Mouse (Mus musculus) neural tube, embryonic 14.5 days (tissue): ENCODE measurements around the gene Shisal1. TPM values are rescaled to one million over a fixed set of nuclear protein-coding genes. Genes with fewer than 3 reads are reported as not detected.

Source experiments
- ATAC-seq: fragments of 200-750 bp; cut with Nextera tagmentation; 2 replicates; pipeline ENCODE4 v1.8.0; 2017; ENCODE audit warnings: low read depth, mild to moderate bottlenecking, moderate TSS enrichment, moderate library complexity
- H3K27ac ChIP-seq: fragments of 300-500 bp; sonication (generic); 2 replicates; pipeline ENCODE4 v1.5.1; 2014; ENCODE audit warnings: low read depth, mild to moderate bottlenecking, control low read depth, low read length, moderate library complexity, mixed read lengths
- H3K27me3 ChIP-seq: fragments of 300-500 bp; sonication (generic); 2 replicates; pipeline ENCODE4 v1.6.1; 2014; ENCODE audit warnings: low read length; ENCODE audit not compliant: control insufficient read depth, insufficient read depth
- H3K36me3 ChIP-seq: fragments of 300-500 bp; sonication (generic); 2 replicates; pipeline ENCODE4 v1.6.1; 2014; ENCODE audit warnings: low read length, mixed read lengths; ENCODE audit not compliant: control insufficient read depth, insufficient read depth
- H3K4me1 ChIP-seq: fragments of 300-500 bp; sonication (generic); 2 replicates; pipeline ENCODE4 v1.6.1; 2014; ENCODE audit warnings: low read length; ENCODE audit not compliant: control insufficient read depth, insufficient read depth
- H3K4me2 ChIP-seq: fragments of 300-500 bp; sonication (generic); 2 replicates; pipeline ENCODE4 v1.6.1; 2014; ENCODE audit warnings: mild to moderate bottlenecking, low read depth, low read length, control low read depth
- H3K4me3 ChIP-seq: fragments of 300-500 bp; sonication (generic); 2 replicates; pipeline ENCODE4 v1.5.1; 2014; ENCODE audit warnings: low read depth, low read length, control low read depth, mixed read lengths
- H3K9ac ChIP-seq: fragments of 300-500 bp; sonication (generic); replicated peaks from 2 replicates; pipeline ENCODE4 v1.6.1; 2014; ENCODE audit warnings: low read depth, mild to moderate bottlenecking, control low read depth, low read length, mixed read lengths
- H3K9me3 ChIP-seq: fragments of 300-500 bp; sonication (generic); 2 replicates; pipeline ENCODE4 v1.6.1; 2016; ENCODE audit warnings: low read length; ENCODE audit not compliant: control insufficient read depth
- WGBS: fragments of 180-500 bp; shearing (Covaris S2); extraction: QIAGEN DNeasy Blood & Tissue Kit; methylation state at CpG from one replicate; pipeline ENCODE4 v1.1.7; 2014; 5-methylcytosine and 5-hydroxymethylcytosine counted together
- polyA plus RNA-seq: library from polyadenylated mRNA; unstranded; fragments of >200 nt; fragmentation: Nextera tagmentation; extraction: Ambion mirVana; gene quantifications from 2 replicates; pipeline ENCODE4 v1.2.1, GENCODE M21; 2014

Gene Shisal1
- polyA plus RNA-seq, 1 experiment from 2014 or later = 5.5 TPM

DNA sequence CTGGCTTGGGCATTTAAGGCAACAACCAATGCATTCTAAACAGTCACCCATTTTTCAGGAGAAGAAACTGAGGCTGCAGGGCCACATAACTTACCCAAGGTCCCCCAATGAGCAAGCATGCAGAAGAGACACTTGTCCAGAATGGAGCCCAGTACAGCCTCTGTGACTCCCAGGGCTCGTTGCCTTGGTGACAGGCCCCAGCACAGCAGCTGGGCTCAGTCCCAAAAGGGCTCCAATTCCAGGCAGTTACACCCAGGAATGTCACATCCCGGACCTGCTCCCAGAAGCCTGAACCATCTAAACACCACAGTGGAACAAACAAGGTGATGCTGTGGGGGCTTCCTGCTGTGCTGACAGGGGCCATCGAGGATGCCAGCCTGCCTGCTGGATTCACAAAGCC is 6.1 kb downstream of the Shisal1 start:
- no peaks in the 10 kb centered on the region for H3K9me3 ChIP-seq
- no peaks in the 10 kb centered on the region; the same call in 1 of the 2 replicates for H3K27me3 ChIP-seq
- H3K36me3 ChIP-seq = no peaks in the 10 kb centered on the region
- ATAC-seq = no peak
- H3K4me1 ChIP-seq = peaks cover 9% of the 10 kb centered on the region; the same call in 1 of the 2 replicates
- H3K27ac ChIP-seq = no peak overlapping the region
- no peak overlapping the region for H3K4me3 ChIP-seq
- H3K9ac ChIP-seq = no peak overlapping the region
- no peak overlapping the region for H3K4me2 ChIP-seq
- WGBS = 34% methylated on average over 3 of the region's 3 CpGs

DNA sequence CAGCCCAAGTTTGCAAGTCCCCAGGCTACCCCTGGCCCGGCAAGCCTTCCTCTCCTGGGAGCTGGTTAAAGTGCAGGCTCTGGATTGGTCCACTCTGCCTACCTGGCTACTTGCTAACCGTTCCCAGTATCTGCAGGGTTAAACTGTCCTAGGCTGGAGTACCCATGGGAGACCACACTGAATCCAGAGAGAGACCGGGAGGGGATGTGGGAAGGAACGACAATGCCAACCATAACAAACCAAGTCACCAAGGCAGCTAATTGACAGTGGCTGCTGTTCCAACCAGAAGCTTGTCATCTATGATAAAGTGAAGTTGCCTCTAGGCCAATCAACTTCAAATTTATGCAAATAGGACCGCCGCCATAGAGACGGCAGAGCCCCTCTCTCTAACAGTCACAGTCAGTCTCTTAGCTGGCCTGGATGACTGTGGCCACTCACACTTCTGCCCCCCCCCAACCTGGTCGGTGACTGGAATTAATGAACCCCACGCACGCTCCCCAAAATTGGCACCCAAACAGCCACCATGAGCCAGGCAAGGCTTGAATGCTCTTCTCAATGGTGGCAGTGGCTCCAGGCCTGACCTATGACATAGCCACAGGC is 13.2 kb downstream of the Shisal1 start:
- Histone ChIP-seq H3K9me3 (no peaks in the 10 kb centered on the region), H3K9ac (no peak overlapping the region), H3K4me3 (no peak overlapping the region), H3K27ac (no peak overlapping the region), H3K36me3 (no peaks in the 10 kb centered on the region), H3K4me1 (no peaks in the 10 kb centered on the region), H3K4me2 (no peak overlapping the region), H3K27me3 (no peaks in the 10 kb centered on the region)
- ATAC-seq = no peak
- 55% methylated on average over 10 of the region's 10 CpGs for WGBS

DNA sequence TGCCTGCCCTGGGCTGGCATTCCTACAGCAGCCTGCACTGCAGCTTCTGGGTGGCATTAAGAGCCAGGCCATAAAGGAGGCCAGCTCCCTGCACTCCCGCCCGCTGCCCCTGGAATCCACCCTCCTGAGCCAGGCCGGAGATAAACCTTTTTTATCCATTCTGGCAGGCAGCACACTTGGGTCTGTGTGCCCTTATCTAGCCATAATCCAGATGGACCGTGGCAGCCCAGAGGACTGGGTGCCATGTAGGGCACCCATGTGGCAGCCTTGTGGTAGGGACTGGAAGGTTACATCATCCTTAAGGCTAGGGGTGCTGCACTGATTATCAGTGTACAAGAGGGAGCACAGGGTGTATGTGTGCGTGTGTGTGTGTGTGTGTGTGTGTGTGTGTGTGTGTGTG is 16.4 kb downstream of the Shisal1 start:
- Histone ChIP-seq H3K9me3 (no peaks in the 10 kb centered on the region), H3K9ac (no peak overlapping the region), H3K4me2 (no peak overlapping the region), H3K4me1 (no peaks in the 10 kb centered on the region), H3K27ac (no peak overlapping the region), H3K4me3 (no peak overlapping the region), H3K27me3 (no peaks in the 10 kb centered on the region), H3K36me3 (no peaks in the 10 kb centered on the region)
- no peak for ATAC-seq
- 66% methylated on average over 5 of the region's 5 CpGs for WGBS

DNA sequence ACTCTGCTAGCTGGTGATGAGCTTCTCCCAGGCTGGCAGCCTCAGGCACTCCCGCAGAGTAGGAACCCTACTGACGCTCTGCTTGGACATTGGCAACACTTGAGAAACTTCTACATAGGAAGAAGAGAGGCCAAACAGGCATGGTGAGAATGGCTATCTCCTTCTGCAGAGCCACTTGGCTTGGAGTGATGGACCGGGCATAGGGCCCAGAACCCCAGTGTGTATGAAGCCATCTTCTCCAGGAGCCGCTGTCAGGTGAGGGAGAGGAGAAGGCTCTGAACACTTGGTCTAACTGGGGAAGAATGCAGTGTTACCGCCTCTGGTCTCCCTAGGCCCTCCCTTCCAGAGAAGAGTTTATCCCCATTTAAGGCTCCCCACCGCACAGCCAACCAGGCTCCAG is 19.3 kb downstream of the Shisal1 start:
- no peaks in the 10 kb centered on the region for H3K27me3 ChIP-seq
- no peak overlapping the region for H3K4me2 ChIP-seq
- 96% methylated on average over 6 of the region's 6 CpGs for WGBS
- no peaks in the 10 kb centered on the region for H3K4me1 ChIP-seq
- no peaks in the 10 kb centered on the region for H3K36me3 ChIP-seq
- no peak overlapping the region for H3K27ac ChIP-seq
- H3K9ac ChIP-seq = no peak overlapping the region
- no peak for ATAC-seq
- no peaks in the 10 kb centered on the region for H3K9me3 ChIP-seq
- H3K4me3 ChIP-seq = no peak overlapping the region

DNA sequence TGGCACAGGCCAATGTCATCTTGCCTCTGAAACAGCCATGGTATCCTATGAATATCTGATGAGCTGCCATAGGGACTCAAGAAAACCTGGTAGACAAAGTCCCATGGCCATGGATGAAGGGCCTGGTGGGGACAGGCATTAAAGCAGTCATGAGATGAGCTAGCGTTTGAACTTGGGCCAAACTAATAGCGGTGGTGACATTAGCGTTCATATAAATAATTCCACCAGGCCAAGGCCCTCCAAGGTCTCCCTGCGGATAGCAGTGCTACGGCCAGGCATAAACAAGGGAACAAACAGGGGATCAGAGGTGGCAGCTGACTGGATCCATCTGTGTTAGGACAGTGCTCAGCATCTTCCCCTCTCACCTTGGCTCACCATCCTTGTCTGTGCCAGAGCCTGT is 21.2 kb downstream of the Shisal1 start:
- no peak for ATAC-seq
- no peaks in the 10 kb centered on the region for H3K36me3 ChIP-seq
- H3K4me3 ChIP-seq = no peak overlapping the region
- no peaks in the 10 kb centered on the region for H3K4me1 ChIP-seq
- no peaks in the 10 kb centered on the region for H3K9me3 ChIP-seq
- H3K9ac ChIP-seq = no peak overlapping the region
- H3K27ac ChIP-seq = no peak overlapping the region
- H3K4me2 ChIP-seq = no peak overlapping the region
- 89% methylated on average over 5 of the region's 5 CpGs for WGBS
- H3K27me3 ChIP-seq = no peaks in the 10 kb centered on the region

DNA sequence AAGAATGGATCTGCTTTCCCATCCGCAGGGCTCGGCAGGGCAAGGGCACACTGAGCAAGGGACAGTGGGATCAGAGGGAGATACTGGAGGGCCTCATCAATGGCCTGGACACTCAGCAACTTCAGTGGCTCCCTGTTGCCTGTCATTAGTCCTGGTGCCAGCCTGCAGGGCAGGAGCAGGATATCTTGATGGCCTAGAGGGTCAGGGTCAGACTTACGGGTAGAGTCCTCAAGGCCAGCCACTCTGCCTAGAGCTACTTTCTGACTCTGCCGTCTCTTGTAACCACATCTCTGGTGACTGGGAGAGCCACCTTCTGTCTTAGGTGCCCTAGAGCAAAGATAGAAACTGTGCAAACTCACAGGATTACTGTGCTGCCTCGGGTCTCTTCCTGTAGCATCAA is 23.1 kb downstream of the Shisal1 start:
- ATAC-seq = no peak
- Histone ChIP-seq H3K27ac (no peak overlapping the region), H3K9me3 (no peaks in the 10 kb centered on the region), H3K27me3 (no peaks in the 10 kb centered on the region), H3K9ac (no peak overlapping the region), H3K4me1 (no peaks in the 10 kb centered on the region), H3K36me3 (no peaks in the 10 kb centered on the region), H3K4me3 (no peak overlapping the region), H3K4me2 (no peak overlapping the region)
- 95% methylated on average over 5 of the region's 5 CpGs for WGBS

DNA sequence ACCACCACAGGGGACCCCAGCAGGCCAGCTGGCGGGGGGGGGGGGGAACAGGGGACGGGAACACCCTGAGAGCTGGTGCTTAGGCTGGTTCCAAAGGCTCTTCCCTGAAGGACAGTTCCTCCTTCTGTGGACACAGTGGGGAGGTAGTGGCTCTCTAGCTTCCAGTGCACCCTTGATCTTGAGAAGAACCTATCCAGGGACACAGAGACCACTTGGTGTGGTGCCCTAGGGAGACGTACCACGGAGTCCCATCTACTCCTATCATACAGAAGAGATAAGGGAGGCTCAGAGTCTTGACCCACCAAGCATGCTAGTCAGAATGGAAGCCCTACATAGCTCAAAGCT is 28.7 kb downstream of the Shisal1 start:
- 34% methylated on average over 4 of the region's 4 CpGs for WGBS
- Histone ChIP-seq H3K4me1 (peaks cover 10% of the 10 kb centered on the region; the same call in 1 of the 2 replicates), H3K27ac (peak overlapping the region; percentile 80; the same call in 1 of the 2 replicates), H3K4me3 (no peak overlapping the region), H3K9ac (no peak overlapping the region), H3K9me3 (no peaks in the 10 kb centered on the region), H3K36me3 (no peaks in the 10 kb centered on the region), H3K27me3 (no peaks in the 10 kb centered on the region), H3K4me2 (no peak overlapping the region)
- no peak; the same call in 1 of the 2 replicates for ATAC-seq

DNA sequence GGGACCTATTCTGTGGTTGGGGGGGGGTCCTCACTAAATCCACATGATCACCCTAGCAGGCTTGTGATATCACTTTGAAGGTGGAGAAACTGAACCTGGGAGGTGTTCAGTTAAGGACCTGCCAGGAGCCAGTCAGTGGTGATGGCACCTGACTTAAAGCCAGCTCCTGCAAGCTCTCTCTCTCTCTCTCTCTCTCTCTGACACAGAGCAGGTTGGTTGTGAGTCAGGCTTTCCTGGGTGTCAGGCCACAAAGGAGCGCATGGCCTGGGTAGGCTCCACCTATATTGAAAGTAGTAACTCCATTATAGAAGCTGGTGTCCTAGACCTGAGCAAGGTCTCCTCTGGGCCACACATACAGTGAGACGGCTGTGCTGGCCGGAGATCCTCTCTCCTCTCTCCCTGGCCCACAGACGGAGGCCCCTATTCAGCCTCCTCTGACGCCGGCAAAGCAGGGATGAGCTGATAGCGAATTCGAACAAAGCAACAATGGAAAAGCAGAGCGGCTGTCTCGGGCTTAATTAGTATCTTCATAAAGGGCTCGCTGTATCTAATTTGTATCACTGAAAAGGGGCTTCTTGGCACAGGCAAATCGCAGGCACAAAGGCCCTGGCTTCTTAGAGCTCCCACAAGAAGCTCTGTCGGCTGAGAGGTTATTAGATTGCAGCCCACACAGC is 29.2 kb downstream of the Shisal1 start:
- Histone ChIP-seq H3K4me2 (no peak overlapping the region), H3K27ac (peak overlapping the region; percentile 80), H3K9me3 (no peaks in the 10 kb centered on the region), H3K36me3 (no peaks in the 10 kb centered on the region), H3K4me3 (no peak overlapping the region), H3K9ac (no peak overlapping the region), H3K27me3 (no peaks in the 10 kb centered on the region), H3K4me1 (peaks cover 10% of the 10 kb centered on the region; the same call in 1 of the 2 replicates)
- WGBS = 15% methylated on average over 13 of the region's 13 CpGs
- ATAC-seq = peak; percentile 63; the same call in 1 of the 2 replicates

DNA sequence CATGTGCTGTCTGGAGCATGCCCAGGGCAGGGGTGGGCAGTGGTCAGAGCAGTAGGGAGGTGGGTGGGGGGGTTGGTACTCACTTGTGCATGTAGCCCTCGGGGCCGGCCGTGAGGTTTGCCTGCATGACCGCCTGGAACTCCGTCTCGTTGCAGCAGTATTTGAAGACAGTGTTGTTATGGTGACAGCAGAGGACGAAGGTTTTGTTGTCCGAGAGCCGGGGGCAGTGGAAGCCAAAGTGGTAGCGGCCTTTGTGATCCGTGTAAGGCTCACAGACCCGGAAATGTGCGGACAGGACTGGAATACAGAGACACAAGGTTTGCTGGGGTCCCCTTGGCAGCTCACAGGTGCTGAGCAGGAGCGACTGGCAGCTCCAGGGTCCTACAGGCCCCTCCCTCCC is 29.9 kb downstream of the Shisal1 start:
- Histone ChIP-seq H3K4me2 (no peak overlapping the region), H3K36me3 (no peaks in the 10 kb centered on the region), H3K9ac (no peak overlapping the region), H3K9me3 (no peaks in the 10 kb centered on the region), H3K27ac (0 out of 2 replicates have a peak overlapping the region, but pooled peaks have one; percentile 80), H3K4me1 (peaks cover 10% of the 10 kb centered on the region; the same call in 1 of the 2 replicates), H3K27me3 (no peaks in the 10 kb centered on the region), H3K4me3 (no peak overlapping the region)
- WGBS = 35% methylated on average over 14 of the region's 14 CpGs
- ATAC-seq = no peak
